Mouse (Mus musculus) MEL (cell line): Measurements from ENCODE around the gene Trim52.

Source experiments
- CTCF ChIP-seq, 3 experiments: IDR thresholded peaks in 2 of 3; conservative IDR thresholded peaks in 1 of 3; 2 replicates each; pipeline ENCODE4 v1.5.1; 2011 to 2012; ENCODE audit warnings: low read length in 3 of 3, low read depth in 2 of 3, mild to moderate bottlenecking in 2 of 3, improper control_type of control experiment in 1 of 3, inconsistent platforms in 1 of 3, mixed read lengths in 1 of 3, moderate library complexity in 1 of 3; ENCODE audit not compliant: control insufficient read depth in 1 of 3, insufficient read depth in 1 of 3, poor library complexity in 1 of 3, severe bottlenecking in 1 of 3
- MAX ChIP-seq: IDR thresholded peaks from 2 replicates; pipeline ENCODE4 v1.6.1; 2011; ENCODE audit warnings: low read length, improper control_type of control experiment
- MXI1 ChIP-seq: IDR thresholded peaks from 2 replicates; pipeline ENCODE4 v1.6.1; 2011; ENCODE audit warnings: mild to moderate bottlenecking, low read depth, low read length, improper control_type of control experiment
- POLR2A ChIP-seq, 2 experiments: IDR thresholded peaks; 2 replicates each; pipeline ENCODE4 v1.6.1; 2011 to 2012; ENCODE audit warnings: low read length in 2 of 2, mild to moderate bottlenecking in 2 of 2, control low read depth in 1 of 2, improper control_type of control experiment in 1 of 2, low read depth in 1 of 2, moderate library complexity in 1 of 2; ENCODE audit not compliant: control insufficient read depth in 1 of 2, insufficient read depth in 1 of 2, poor library complexity in 1 of 2
- POLR2AphosphoS2 ChIP-seq: IDR thresholded peaks from 2 replicates; pipeline ENCODE4 v1.6.1; 2011; ENCODE audit warnings: low read length, improper control_type of control experiment
- SIN3A ChIP-seq: IDR thresholded peaks from 2 replicates; pipeline ENCODE4 v1.6.1; 2012; ENCODE audit warnings: low read length, improper control_type of control experiment, inconsistent platforms
- TBP ChIP-seq: IDR thresholded peaks from 2 replicates; pipeline ENCODE4 v1.8.0; 2011; ENCODE audit warnings: low read depth, low read length, improper control_type of control experiment
- ZKSCAN1 ChIP-seq: IDR thresholded peaks from 2 replicates; pipeline ENCODE4 v1.6.1; 2012; ENCODE audit warnings: low read depth, mild to moderate bottlenecking, inconsistent platforms, low read length, improper control_type of control experiment, moderate library complexity
- ZNF384 ChIP-seq: IDR thresholded peaks from 2 replicates; pipeline ENCODE4 v1.6.1; 2012; ENCODE audit warnings: low read depth, mild to moderate bottlenecking, inconsistent platforms, low read length, improper control_type of control experiment

DNA sequence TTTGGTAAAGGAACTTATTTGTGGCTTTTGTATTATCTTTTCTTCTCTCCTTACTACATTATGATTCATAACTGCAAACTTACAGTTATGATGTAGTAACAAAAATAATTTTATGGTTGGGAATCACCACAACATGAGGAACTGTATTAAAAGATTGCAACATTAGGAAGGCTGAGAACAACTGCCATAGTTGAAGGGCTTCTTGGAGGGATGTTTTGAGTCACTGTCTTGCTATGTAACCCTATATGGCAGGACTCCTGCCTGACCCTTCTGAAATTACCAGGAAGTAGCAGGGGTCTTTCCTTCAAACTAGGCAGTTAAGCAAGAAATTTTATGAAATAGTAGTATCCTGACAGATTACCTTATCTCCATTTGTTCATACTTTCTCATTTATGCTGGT lies 57.2 kb downstream of the Trim52 start:
- TF ChIP-seq CTCF (IDR thresholded peaks at IDR 0.05 in 2 of 3, conservative IDR thresholded peaks at IDR 0.05 in 1 of 3; ENCODE audit: control insufficient read depth in 1 of 3, insufficient read depth in 1 of 3, low read depth in 2 of 3, low read length in 3 of 3, poor library complexity in 1 of 3, severe bottlenecking in 1 of 3): no peak
- no peak for TF ChIP-seq ZNF384
- no peak for TF ChIP-seq SIN3A
- TF ChIP-seq POLR2A (IDR thresholded peaks at IDR 0.05; ENCODE audit: control insufficient read depth in 1 of 2, insufficient read depth in 1 of 2, low read depth in 1 of 2, low read length in 2 of 2, poor library complexity in 1 of 2): no peak
- TF ChIP-seq TBP: no peak
- no peak for TF ChIP-seq POLR2AphosphoS2
- TF ChIP-seq MAX: no peak
- TF ChIP-seq ZKSCAN1: no peak
- TF ChIP-seq MXI1: no peak
